Comparison of ENCODE assay signal across 8 mouse cellular contexts in genomic region chr7:25377100-25377700, GRCm38 (mm10). TPM values are rescaled to one million over a fixed set of nuclear protein-coding genes. Genes with fewer than 3 reads are reported as not detected.
DNase-seq lines count a peak whose midpoint lies in the region; ATAC-seq and TF ChIP-seq lines count a peak whose summit lies in the region.

No protein-coding gene starts in this region.

- H3K27me3 ChIP-seq in heart, adult 2 months (ENCODE audit: control insufficient read depth, insufficient read depth, low read length), result no peaks in the 10 kb centered on the region
- no peaks in the 10 kb centered on the region for H3K27me3 ChIP-seq in MEL (ENCODE audit: control insufficient read depth in 1 of 2, insufficient read depth in 2 of 2, low read length in 2 of 2)
- 0 out of 2 replicates have a peak, but pooled peaks cover 2% of the 10 kb centered on the region for H3K27me3 ChIP-seq in forebrain, embryonic 16.5 days (replicated peaks; ENCODE audit: control insufficient read depth, insufficient read depth, low read length)
- H3K27me3 ChIP-seq in midbrain, embryonic 10.5 days (ENCODE audit: low read depth, poor library complexity, severe bottlenecking), result peaks cover 49% of the 10 kb centered on the region

- peaks cover 2% of the 10 kb centered on the region for H3K36me3 ChIP-seq in heart, adult 2 months (ENCODE audit: control insufficient read depth, insufficient read depth, low read length)
- H3K36me3 ChIP-seq in MEL (ENCODE audit: control insufficient read depth in 1 of 2, insufficient read depth in 2 of 2, low read length in 2 of 2), result no peaks in the 10 kb centered on the region
- no peaks in the 10 kb centered on the region; the same call in 1 of the 2 replicates for H3K36me3 ChIP-seq in forebrain, embryonic 16.5 days (ENCODE audit: control insufficient read depth, insufficient read depth)
- H3K36me3 ChIP-seq in midbrain, embryonic 10.5 days, result peaks cover 3% of the 10 kb centered on the region; the same call in 1 of the 2 replicates

- TF ChIP-seq EP300 in heart, adult 2 months (IDR thresholded peaks at IDR 0.05; ENCODE audit: insufficient read depth, low read depth, low read length), result no peak
- no peak for TF ChIP-seq EP300 in MEL (IDR thresholded peaks at IDR 0.05; ENCODE audit: low read depth in 1 of 2, low read length in 2 of 2)

- intact Hi-C loops in heart, adult 2 months (cut with DNase I), result loop anchor here (5.0 kb wide), 1 partner anchor 130 kb away; no protein-coding TSS in a partner anchor
- intact Hi-C loops in left cerebral cortex, postnatal 4 days (cut with DNase I), result no loop called here

- H3K4me2 ChIP-seq in forebrain, embryonic 16.5 days (ENCODE audit: low read length), result peak overlapping the region; percentile 67

- no peak overlapping the region; the same call in 1 of the 2 replicates for H3K27ac ChIP-seq in heart, adult 2 months
- no peak overlapping the region for H3K27ac ChIP-seq in MEL (ENCODE audit: control insufficient read depth, low read depth, low read length)
- H3K27ac ChIP-seq in forebrain, embryonic 16.5 days (ENCODE audit: low read length), result no peak overlapping the region
- no peak overlapping the region for H3K27ac ChIP-seq in midbrain, embryonic 10.5 days (replicated peaks)

- no peak for DNase-seq in heart, adult 2 months
- DNase-seq in heart, adult 11 months, result no peak
- peak; percentile 31 for DNase-seq in MEL (ENCODE audit: low read depth, low spot score)
- no peak for DNase-seq in midbrain, embryonic 10.5 days (ENCODE audit: low spot score)
- no peak for DNase-seq in ovary, adult 18-20 months (ENCODE audit: low spot score)
- DNase-seq in spleen, adult 18-20 months, result no peak
- DNase-seq in left cerebral cortex, postnatal 4 days, result no peak

- H3K9me3 ChIP-seq in MEL (replicated peaks; ENCODE audit: insufficient read depth, low read length), result no peaks in the 10 kb centered on the region
- no peaks in the 10 kb centered on the region for H3K9me3 ChIP-seq in forebrain, embryonic 16.5 days (ENCODE audit: control insufficient read depth, low read length)
- no peaks in the 10 kb centered on the region for H3K9me3 ChIP-seq in midbrain, embryonic 10.5 days (replicated peaks)

- no peak overlapping the region; the same call in 1 of the 2 replicates for H3K9ac ChIP-seq in heart, adult 2 months (ENCODE audit: low read depth, low read length)
- H3K9ac ChIP-seq in MEL (ENCODE audit: control insufficient read depth, low read depth, low read length, poor library complexity, severe bottlenecking), result peak overlapping the region; percentile 40; the same call in 1 of the 2 replicates
- H3K9ac ChIP-seq in forebrain, embryonic 16.5 days (replicated peaks; ENCODE audit: low read depth, low read length), result peak overlapping the region; percentile 54

- TF ChIP-seq CTCF in heart, adult 2 months (IDR thresholded peaks at IDR 0.05), result peak; percentile 41
- peak in 1 of 3 experiments; percentile 15; a peak in 2 of 6 replicates for TF ChIP-seq CTCF in MEL (IDR thresholded peaks at IDR 0.05 in 2 of 3, conservative IDR thresholded peaks at IDR 0.05 in 1 of 3; ENCODE audit: control insufficient read depth in 1 of 3, insufficient read depth in 1 of 3, low read depth in 2 of 3, low read length in 3 of 3, poor library complexity in 1 of 3, severe bottlenecking in 1 of 3)

- no peaks in the 10 kb centered on the region for H3K79me2 ChIP-seq in heart, adult 2 months (replicated peaks; ENCODE audit: control insufficient read depth, insufficient read depth, low read length)
- H3K79me2 ChIP-seq in MEL (ENCODE audit: control insufficient read depth, insufficient read depth, low read length, poor library complexity), result no peaks in the 10 kb centered on the region

- WGBS in heart, adult 2 months, result 33% methylated on average over 8 of the region's 8 CpGs
- WGBS in forebrain, embryonic 16.5 days, result 45% methylated on average over 8 of the region's 8 CpGs
- 47% methylated on average over 8 of the region's 8 CpGs for WGBS in midbrain, embryonic 10.5 days

- H3K4me3 ChIP-seq in heart, adult 2 months, result peak overlapping the region; percentile 56
- peak overlapping the region; percentile 54 to 80 for H3K4me3 ChIP-seq in MEL (ENCODE audit: control insufficient read depth in 1 of 2, insufficient read depth in 1 of 2, low read depth in 2 of 2, low read length in 2 of 2)
- H3K4me3 ChIP-seq in forebrain, embryonic 16.5 days (replicated peaks; ENCODE audit: low read length), result peak overlapping the region; percentile 43
- peak overlapping the region; percentile 45 for H3K4me3 ChIP-seq in midbrain, embryonic 10.5 days

- H3K4me1 ChIP-seq in heart, adult 2 months (ENCODE audit: control insufficient read depth, insufficient read depth, low read length), result peaks cover 4% of the 10 kb centered on the region
- 0 out of 4 replicates have a peak, but pooled peaks cover 0 to 3% of the 10 kb centered on the region in 2 experiments for H3K4me1 ChIP-seq in MEL (ENCODE audit: control insufficient read depth in 1 of 2, insufficient read depth in 2 of 2, low read length in 2 of 2)
- peaks cover 13% of the 10 kb centered on the region for H3K4me1 ChIP-seq in forebrain, embryonic 16.5 days (replicated peaks; ENCODE audit: control insufficient read depth, insufficient read depth, low read length)
- H3K4me1 ChIP-seq in midbrain, embryonic 10.5 days, result peaks cover 34% of the 10 kb centered on the region

- no peak for TF ChIP-seq RAD21 in MEL (IDR thresholded peaks at IDR 0.05; ENCODE audit: low read depth, low read length)

- TF ChIP-seq POLR2A in heart, adult 2 months (IDR thresholded peaks at IDR 0.05; ENCODE audit: insufficient read depth, low read depth, low read length), result no peak
- TF ChIP-seq POLR2A in MEL (IDR thresholded peaks at IDR 0.05; ENCODE audit: control insufficient read depth in 1 of 2, insufficient read depth in 1 of 2, low read depth in 1 of 2, low read length in 2 of 2, poor library complexity in 1 of 2), result no peak

- no peak for ATAC-seq in forebrain, embryonic 16.5 days

TF ChIP-seq in MEL, 35 proteins besides CTCF, POLR2A, EP300 and RAD21:
- TF ChIP-seq UBTF (IDR thresholded peaks at IDR 0.05; ENCODE audit: borderline replicate concordance, insufficient read depth, low read depth, low read length), result no peak
- TF ChIP-seq MXI1 (IDR thresholded peaks at IDR 0.05; ENCODE audit: low read depth, low read length), result no peak
- no peak for TF ChIP-seq POLR2AphosphoS2 (IDR thresholded peaks at IDR 0.05; ENCODE audit: low read length)
- TF ChIP-seq MYB (IDR thresholded peaks at IDR 0.05; ENCODE audit: low read depth, low read length), result no peak
- no peak for TF ChIP-seq ZNF384 (IDR thresholded peaks at IDR 0.05; ENCODE audit: low read depth, low read length)
- no peak for TF ChIP-seq NRF1 (IDR thresholded peaks at IDR 0.05; ENCODE audit: insufficient read depth, low read depth, low read length, poor library complexity, severe bottlenecking)
- no peak for TF ChIP-seq CHD2 (IDR thresholded peaks at IDR 0.05; ENCODE audit: low read length)
- no peak for TF ChIP-seq TBP (IDR thresholded peaks at IDR 0.05; ENCODE audit: low read depth, low read length)
- TF ChIP-seq MEF2A (IDR thresholded peaks at IDR 0.05; ENCODE audit: extremely low read depth, insufficient replicate concordance, low read depth, low read length, poor library complexity, severe bottlenecking), result no peak
- no peak for TF ChIP-seq ZMIZ1 (IDR thresholded peaks at IDR 0.05; ENCODE audit: low read depth, low read length)
- no peak for TF ChIP-seq CHD1 (IDR thresholded peaks at IDR 0.05; ENCODE audit: low read depth, low read length)
TF ChIP-seq in MEL: peak in this region for 0.

RNA-seq across cellular contexts. Expression of gene Cnfn, which starts 7.7 kb away (rescaled TPM):
- total RNA-seq in heart, adult 2 months (2021), result not detected
- polyA plus RNA-seq in heart, adult 2 months (2012; rRNA removed), result not detected in 2 replicates
- not detected in 2 replicates for total RNA-seq in MEL (2012; rRNA removed)
- not detected for polyA plus RNA-seq in MEL (2012; ENCODE audit: insufficient read depth in 1 of 2, insufficient read length in 2 of 2, low read depth in 1 of 2, low replicate concordance in 2 of 2, missing spikeins in 1 of 2)
- 0.50 TPM in 1 of 2 replicates, not detected in the other for polyA plus RNA-seq in forebrain, embryonic 16.5 days (2015; fragmentation: Nextera tagmentation; extraction: Ambion mirVana)
- not detected in 2 replicates for polyA plus RNA-seq in midbrain, embryonic 10.5 days (2016; fragmentation: Nextera tagmentation; extraction: Ambion mirVana)
- not detected for total RNA-seq in left cerebral cortex, postnatal 4 days (2021)

RNA-seq across cellular contexts. Expression of gene Lipe, which starts 21.3 kb away (rescaled TPM):
- total RNA-seq in heart, adult 2 months (2021), result 10 to 100 TPM; 42.7 to 44.1 TPM
- polyA plus RNA-seq in heart, adult 2 months (2012; rRNA removed), result 63.0 and 97.8 TPM in 2 replicates
- 4.1 and 4.5 TPM in 2 replicates for total RNA-seq in MEL (2012; rRNA removed)
- 10 to 100 TPM in 1 of 2 experiments, not detected in 1; 15.4 TPM for polyA plus RNA-seq in MEL (2012; ENCODE audit: insufficient read depth in 1 of 2, insufficient read length in 2 of 2, low read depth in 1 of 2, low replicate concordance in 2 of 2, missing spikeins in 1 of 2)
- 17.7 and 18.5 TPM in 2 replicates for polyA plus RNA-seq in forebrain, embryonic 16.5 days (2015; fragmentation: Nextera tagmentation; extraction: Ambion mirVana)
- polyA plus RNA-seq in midbrain, embryonic 10.5 days (2016; fragmentation: Nextera tagmentation; extraction: Ambion mirVana), result 4.7 and 7.0 TPM in 2 replicates
- 1 to 10 TPM; 8.3 to 9.0 TPM for total RNA-seq in left cerebral cortex, postnatal 4 days (2021)

RNA-seq across cellular contexts. Expression of gene Cxcl17, which starts 35.5 kb away (rescaled TPM):
- total RNA-seq in heart, adult 2 months (2021), result not detected
- polyA plus RNA-seq in heart, adult 2 months (2012; rRNA removed), result 8.1 TPM in 1 of 2 replicates, not detected in the other
- not detected in 2 replicates for total RNA-seq in MEL (2012; rRNA removed)
- polyA plus RNA-seq in MEL (2012; ENCODE audit: insufficient read depth in 1 of 2, insufficient read length in 2 of 2, low read depth in 1 of 2, low replicate concordance in 2 of 2, missing spikeins in 1 of 2), result not detected
- polyA plus RNA-seq in forebrain, embryonic 16.5 days (2015; fragmentation: Nextera tagmentation; extraction: Ambion mirVana), result 0.34 and 0.96 TPM in 2 replicates
- 0.31 and 0.37 TPM in 2 replicates for polyA plus RNA-seq in midbrain, embryonic 10.5 days (2016; fragmentation: Nextera tagmentation; extraction: Ambion mirVana)
- total RNA-seq in left cerebral cortex, postnatal 4 days (2021), result not detected
